Mouse (Mus musculus) CH12.LX (cell line): ENCODE results near the gene Rps27l. TPM values are rescaled to one million over a fixed set of nuclear protein-coding genes. Genes with fewer than 3 reads are reported as not detected.

Experiments
- DNase-seq: peaks from one replicate; pipeline ENCODE4 v3.0.0-alpha.2; 2013; ENCODE audit errors: extremely low read depth
- H3K27ac ChIP-seq: 2 replicates; pipeline ENCODE4 v1.5.1; 2012; ENCODE audit warnings: low read depth, mild to moderate bottlenecking, control low read depth, moderate library complexity; ENCODE audit not compliant: insufficient read depth
- H3K27me3 ChIP-seq: replicated peaks from 2 replicates; pipeline ENCODE3; 2012; ENCODE audit warnings: inconsistent platforms
- H3K36me3 ChIP-seq, 2 experiments: replicated peaks in 1 of 2; 2 replicates each; pipeline versions ENCODE3 to v1.6.1; 2012; ENCODE audit warnings: inconsistent platforms in 1 of 2, low read length in 1 of 2, mild to moderate bottlenecking in 1 of 2, mixed read lengths in 1 of 2, moderate library complexity in 1 of 2; ENCODE audit not compliant: control insufficient read depth in 1 of 2, insufficient read depth in 1 of 2
- H3K4me1 ChIP-seq, 2 experiments: 2 replicates each; pipeline ENCODE4 v1.6.1; 2012; ENCODE audit warnings: inconsistent platforms in 1 of 2, moderate library complexity in 1 of 2; ENCODE audit not compliant: insufficient read depth in 2 of 2, control insufficient read depth in 1 of 2
- H3K4me2 ChIP-seq: 2 replicates; pipeline ENCODE4 v1.6.1; 2012; ENCODE audit warnings: low read depth, mild to moderate bottlenecking, control low read depth; ENCODE audit not compliant: poor library complexity, insufficient read depth, severe bottlenecking
- H3K4me3 ChIP-seq, 3 experiments: fragments of 150-350 bp in 1 of 3; sonication (generic) in 1 of 3; replicated peaks in 1 of 3; 2 replicates each; pipeline versions ENCODE3 to v1.5.1; 2011 to 2012; ENCODE audit warnings: low read depth in 2 of 3, low read length in 2 of 3, mild to moderate bottlenecking in 2 of 3, moderate library complexity in 2 of 3, control low read depth in 1 of 3, improper control_type of control experiment in 1 of 3, inconsistent platforms in 1 of 3, mixed read lengths in 1 of 3; ENCODE audit not compliant: poor library complexity in 1 of 3
- H3K79me2 ChIP-seq: replicated peaks from 2 replicates; pipeline ENCODE4 v1.6.1; 2012; ENCODE audit warnings: mild to moderate bottlenecking, moderate library complexity; ENCODE audit not compliant: control insufficient read depth, poor library complexity, insufficient read depth, severe bottlenecking; ENCODE audit errors: extremely low read depth
- H3K9ac ChIP-seq: 2 replicates; pipeline ENCODE4 v1.6.1; 2012; ENCODE audit warnings: low read depth, mild to moderate bottlenecking, control low read depth, moderate library complexity; ENCODE audit not compliant: insufficient read depth
- H3K9me3 ChIP-seq: replicated peaks from 2 replicates; pipeline ENCODE3; 2012; ENCODE audit warnings: low read length, inconsistent platforms, mixed read lengths
- BHLHE40 ChIP-seq: IDR thresholded peaks from 2 replicates; pipeline ENCODE4 v1.6.1; 2011; ENCODE audit warnings: mild to moderate bottlenecking, low read depth, low read length, improper control_type of control experiment
- CHD1 ChIP-seq: IDR thresholded peaks from 2 replicates; pipeline ENCODE4 v1.6.1; 2012; ENCODE audit warnings: low read depth, low read length, improper control_type of control experiment, inconsistent platforms
- CHD2 ChIP-seq: IDR thresholded peaks from 2 replicates; pipeline ENCODE4 v1.6.1; 2011; ENCODE audit warnings: low read length, improper control_type of control experiment
- CTCF ChIP-seq, 2 experiments: IDR thresholded peaks in 1 of 2; conservative IDR thresholded peaks in 1 of 2; 2 replicates each; pipeline ENCODE4 v1.5.1; 2011 to 2012; ENCODE audit warnings: low read depth in 2 of 2, low read length in 2 of 2, improper control_type of control experiment in 1 of 2, inconsistent platforms in 1 of 2, mild to moderate bottlenecking in 1 of 2, moderate library complexity in 1 of 2
- E2F4 ChIP-seq: IDR thresholded peaks from 2 replicates; pipeline ENCODE4 v1.6.1; 2011; ENCODE audit warnings: low read depth, low read length, improper control_type of control experiment; ENCODE audit not compliant: insufficient replicate concordance
- ELF1 ChIP-seq: IDR thresholded peaks from 2 replicates; pipeline ENCODE4 v1.6.1; 2014; ENCODE audit warnings: low read depth, mild to moderate bottlenecking, inconsistent platforms, low read length, improper control_type of control experiment
- EP300 ChIP-seq: IDR thresholded peaks from 2 replicates; pipeline ENCODE4 v1.6.1; 2011; ENCODE audit warnings: low read length, improper control_type of control experiment
- ETS1 ChIP-seq: conservative IDR thresholded peaks from 2 replicates; pipeline ENCODE4 v1.6.1; 2012; ENCODE audit warnings: low read depth, mild to moderate bottlenecking, inconsistent platforms, low read length, improper control_type of control experiment, moderate library complexity
- GABPA ChIP-seq: IDR thresholded peaks from 2 replicates; pipeline ENCODE4 v1.6.1; 2012; ENCODE audit warnings: low read depth, low read length, improper control_type of control experiment, inconsistent platforms; ENCODE audit not compliant: insufficient replicate concordance
- HCFC1 ChIP-seq: IDR thresholded peaks from 2 replicates; pipeline ENCODE4 v1.6.1; 2012; ENCODE audit warnings: low read depth, mild to moderate bottlenecking, inconsistent platforms, low read length, improper control_type of control experiment
- IRF4 ChIP-seq: IDR thresholded peaks from 2 replicates; pipeline ENCODE4 v1.6.1; 2014; ENCODE audit warnings: low read depth, mild to moderate bottlenecking, inconsistent platforms, low read length, improper control_type of control experiment
- JUN ChIP-seq: IDR thresholded peaks from 2 replicates; pipeline ENCODE4 v1.6.1; 2011; ENCODE audit warnings: low read depth, mild to moderate bottlenecking, low read length, improper control_type of control experiment, moderate library complexity; ENCODE audit not compliant: insufficient read depth
- JUND ChIP-seq: conservative IDR thresholded peaks from 2 replicates; pipeline ENCODE4 v1.6.1; 2011; ENCODE audit warnings: low read depth, low read length, improper control_type of control experiment
- KAT2A ChIP-seq: IDR thresholded peaks from 2 replicates; pipeline ENCODE4 v1.6.1; 2012; ENCODE audit warnings: low read length, improper control_type of control experiment, inconsistent platforms; ENCODE audit not compliant: insufficient replicate concordance
- MAFK ChIP-seq: IDR thresholded peaks from 2 replicates; pipeline ENCODE4 v1.6.1; 2011; ENCODE audit warnings: low read length, improper control_type of control experiment; ENCODE audit not compliant: insufficient replicate concordance
- MAX ChIP-seq: IDR thresholded peaks from 2 replicates; pipeline ENCODE4 v1.6.1; 2011; ENCODE audit warnings: low read length, improper control_type of control experiment
- MAZ ChIP-seq: IDR thresholded peaks from 2 replicates; pipeline ENCODE4 v1.6.1; 2012; ENCODE audit warnings: low read depth, mild to moderate bottlenecking, inconsistent platforms, low read length, improper control_type of control experiment, moderate library complexity
- MEF2A ChIP-seq: IDR thresholded peaks from 2 replicates; pipeline ENCODE4 v1.6.1; 2014; ENCODE audit warnings: low read depth, mild to moderate bottlenecking, inconsistent platforms, low read length, improper control_type of control experiment, borderline replicate concordance
- MXI1 ChIP-seq: IDR thresholded peaks from 2 replicates; pipeline ENCODE4 v1.6.1; 2011; ENCODE audit warnings: mild to moderate bottlenecking, low read depth, low read length, improper control_type of control experiment
- MYC ChIP-seq: IDR thresholded peaks from 2 replicates; pipeline ENCODE4 v1.6.1; 2011; ENCODE audit warnings: low read depth, mild to moderate bottlenecking, improper control_type of control experiment, low read length
- NELFE ChIP-seq: IDR thresholded peaks from 2 replicates; pipeline ENCODE4 v1.6.1; 2011; ENCODE audit warnings: low read depth, low read length, improper control_type of control experiment
- NRF1 ChIP-seq: IDR thresholded peaks from 2 replicates; pipeline ENCODE4 v1.6.1; 2014; ENCODE audit warnings: low read depth, mild to moderate bottlenecking, inconsistent platforms, low read length, improper control_type of control experiment, moderate library complexity
- PAX5 ChIP-seq: IDR thresholded peaks from 2 replicates; pipeline ENCODE4 v1.6.1; 2012; ENCODE audit warnings: low read length, inconsistent platforms, mixed read lengths
- POLR2A ChIP-seq: IDR thresholded peaks from 2 replicates; pipeline ENCODE4 v1.6.1; 2011; ENCODE audit warnings: low read depth, mild to moderate bottlenecking, improper control_type of control experiment, low read length
- POLR2AphosphoS2 ChIP-seq: IDR thresholded peaks from 2 replicates; pipeline ENCODE4 v1.6.1; 2011; ENCODE audit warnings: low read depth, low read length, improper control_type of control experiment
- RAD21 ChIP-seq: IDR thresholded peaks from 2 replicates; pipeline ENCODE4 v1.6.1; 2011; ENCODE audit warnings: low read depth, mild to moderate bottlenecking, low read length, improper control_type of control experiment, moderate library complexity
- RCOR1 ChIP-seq: conservative IDR thresholded peaks from 2 replicates; pipeline ENCODE4 v1.6.1; 2012; ENCODE audit warnings: low read depth, mild to moderate bottlenecking, inconsistent platforms, low read length, improper control_type of control experiment
- SIN3A ChIP-seq: IDR thresholded peaks from 2 replicates; pipeline ENCODE4 v1.6.1; 2012; ENCODE audit warnings: low read length, improper control_type of control experiment, inconsistent platforms
- SMC3 ChIP-seq: IDR thresholded peaks from 2 replicates; pipeline ENCODE4 v1.6.1; 2011; ENCODE audit warnings: low read depth, low read length, improper control_type of control experiment
- TBP ChIP-seq: conservative IDR thresholded peaks from 2 replicates; pipeline ENCODE4 v1.6.1; 2011; ENCODE audit warnings: low read depth, low read length, improper control_type of control experiment
- TCF12 ChIP-seq: IDR thresholded peaks from 2 replicates; pipeline ENCODE4 v1.6.1; 2014; ENCODE audit warnings: low read depth, mild to moderate bottlenecking, inconsistent platforms, low read length, improper control_type of control experiment
- UBTF ChIP-seq: IDR thresholded peaks from 2 replicates; pipeline ENCODE4 v1.6.1; 2012; ENCODE audit warnings: low read depth, mild to moderate bottlenecking, inconsistent platforms, low read length, improper control_type of control experiment, moderate library complexity
- USF1 ChIP-seq: IDR thresholded peaks from 2 replicates; pipeline ENCODE4 v1.6.1; 2014; ENCODE audit warnings: low read depth, mild to moderate bottlenecking, inconsistent platforms, low read length, improper control_type of control experiment
- USF2 ChIP-seq: conservative IDR thresholded peaks from 2 replicates; pipeline ENCODE4 v1.6.1; 2011; ENCODE audit warnings: low read depth, low read length, improper control_type of control experiment
- ZC3H11A ChIP-seq: IDR thresholded peaks from 2 replicates; pipeline ENCODE4 v1.6.1; 2012; ENCODE audit warnings: low read depth, mild to moderate bottlenecking, inconsistent platforms, low read length, improper control_type of control experiment
- ZKSCAN1 ChIP-seq: IDR thresholded peaks from 2 replicates; pipeline ENCODE4 v1.6.1; 2012; ENCODE audit warnings: low read depth, inconsistent platforms, low read length, improper control_type of control experiment, borderline replicate concordance
- ZMIZ1 ChIP-seq: IDR thresholded peaks from 2 replicates; pipeline ENCODE4 v1.6.1; 2012; ENCODE audit warnings: low read depth, mild to moderate bottlenecking, inconsistent platforms, low read length, improper control_type of control experiment
- ZNF384 ChIP-seq: IDR thresholded peaks from 2 replicates; pipeline ENCODE4 v1.6.1; 2012; ENCODE audit warnings: low read depth, low read length, improper control_type of control experiment, inconsistent platforms
- dilution Hi-C: fragments of 300-500 bp; cut with MboI; formaldehyde crosslinking; loops from 2 replicates; pipeline ENCODE4 v1.14.3; 2020; ENCODE audit warnings: low sequenced_read_pairs; ENCODE audit not compliant: extremely low pct_unique_long_range_greater_than_20kb, extremely low pct_ligation_motif_present
- in situ Hi-C: fragments of 300-500 bp; cut with MboI; formaldehyde crosslinking; loops from 3 replicates; pipeline ENCODE4 v1.14.3; 2019; ENCODE audit warnings: low sequenced_read_pairs, low pct_ligation_motif_present, low pct_unique_long_range_greater_than_20kb, mixed read lengths
- polyA plus RNA-seq: library from polyadenylated mRNA; unstranded; fragments of >175 nt; gene quantifications from 2 replicates; pipeline ENCODE4 v1.2.1, GENCODE M21; 2012; ENCODE audit warnings: low read depth; ENCODE audit not compliant: insufficient read length
- total RNA-seq, 2 experiments: library from RNA; depleted of rRNA; stranded (reverse); fragments of 300-350 nt in 1 of 2; fragments of >200 nt in 1 of 2; gene quantifications; 2 replicates each; pipeline ENCODE4 v1.2.3; 2012 to 2014

Gene Rps27l
- total and polyA plus RNA-seq, 3 experiments: 593 to 1,755 (median 694) TPM

- H3K4me1 ChIP-seq: peaks cover 14 to 40% of the 10 kb centered on the region in 2 experiments
- peaks cover 40% of the 10 kb centered on the region for H3K79me2 ChIP-seq
- H3K27ac ChIP-seq: peak within 1 kb of the TSS; percentile 66
- H3K4me3 ChIP-seq: peak within 1 kb of the TSS; percentile 67 to 97 (median 94)
- H3K9me3 ChIP-seq: peaks cover 3% of the 10 kb centered on the region
- in situ Hi-C loops (no loop called here), dilution Hi-C loops (no loop called here)
- H3K4me2 ChIP-seq: peak within 1 kb of the TSS; percentile 97
- peak; percentile 96 for DNase-seq
- TF ChIP-seq POLR2AphosphoS2: no peak
- no peak for TF ChIP-seq RAD21
- 0 out of 2 replicates have a peak, but pooled peaks have one; percentile 45 for TF ChIP-seq NRF1
- peak; percentile 100 for TF ChIP-seq HCFC1
- no peak; the same call in 1 of the 2 replicates for TF ChIP-seq ZNF384
- no peak; the same call in none of the 2 replicates for TF ChIP-seq SIN3A
- no peak for TF ChIP-seq CTCF (conservative IDR thresholded peaks at IDR 0.05 in 1 of 2, IDR thresholded peaks at IDR 0.05 in 1 of 2; ENCODE audit: low read depth in 2 of 2, low read length in 2 of 2)
- no peak for TF ChIP-seq RCOR1
- no peak for TF ChIP-seq PAX5
- peak; percentile 87 for TF ChIP-seq MAZ
- TF ChIP-seq KAT2A: peak; percentile 96
- 0 out of 2 replicates have a peak, but pooled peaks have one; percentile 16 for TF ChIP-seq EP300
- TF ChIP-seq E2F4: 0 out of 2 replicates have a peak, but pooled peaks have one; percentile 45
- no peak for TF ChIP-seq USF1
- no peak for TF ChIP-seq USF2
- TF ChIP-seq GABPA: peak; percentile 54; the same call in 1 of the 2 replicates
- no peak for TF ChIP-seq ZKSCAN1
- TF ChIP-seq TBP: 0 out of 2 replicates have a peak, but pooled peaks have one; percentile 41
- TF ChIP-seq IRF4: peak; percentile 43; the same call in 1 of the 2 replicates
- peak; percentile 88 for TF ChIP-seq POLR2A
- no peak; the same call in 1 of the 2 replicates for TF ChIP-seq ELF1
- TF ChIP-seq MYC: no peak; the same call in 1 of the 2 replicates
- TF ChIP-seq CHD1: peak; percentile 79; the same call in 1 of the 2 replicates
- no peak for TF ChIP-seq ZC3H11A
- TF ChIP-seq BHLHE40: 0 out of 2 replicates have a peak, but pooled peaks have one; percentile 31
- TF ChIP-seq MEF2A: peak; percentile 44; the same call in 1 of the 2 replicates
- no peak for TF ChIP-seq MAFK
- TF ChIP-seq ZMIZ1: peak; percentile 62; the same call in 1 of the 2 replicates
- peak; percentile 52; the same call in 1 of the 2 replicates for TF ChIP-seq CHD2
- TF ChIP-seq MAX: peak; percentile 63; the same call in 1 of the 2 replicates
- peak; percentile 52 for TF ChIP-seq TCF12
- no peak for TF ChIP-seq JUND
- peak; percentile 82 for TF ChIP-seq NELFE
- TF ChIP-seq UBTF: peak; percentile 36; the same call in 1 of the 2 replicates
- TF ChIP-seq ETS1: no peak
- no peak for TF ChIP-seq JUN
- peak; percentile 7; the same call in 1 of the 2 replicates for TF ChIP-seq SMC3
- peak; percentile 87 for TF ChIP-seq MXI1
- peaks cover 3% of the 10 kb centered on the region for H3K27me3 ChIP-seq
- peaks cover 0 to 8% of the 10 kb centered on the region in 2 experiments for H3K36me3 ChIP-seq
- peak within 1 kb of the TSS; percentile 78 for H3K9ac ChIP-seq
Measured at GRCm38 (mm10) chr9:66919382-66919971, 26.4 kb upstream of the Rps27l start, which contains the start of gene Rab8b. TSS of gene Rab8b (minus strand) at chr9:66919687.
